Mouse (Mus musculus): ENCODE data around the gene Fam43b. TPM values are rescaled to one million over a fixed set of nuclear protein-coding genes. Genes with fewer than 3 reads are reported as not detected.
A peak's percentile ranks its signal among the peaks of the same experiment; 100 is the strongest.
"Not testable (repeated sequence)": the region's sequence is repeated elsewhere in the genome, so short reads cannot be mapped to it uniquely, and the experiment has no call there.

Fam43b gene
- polyA plus RNA-seq, 1 experiment from 2014 or later: not detected

GRCm38 (mm10) chr4:138426778-138427705 is 30.7 kb upstream of the Fam43b start:
- no peaks in the 10 kb centered on the region for H3K36me3 ChIP-seq (replicated peaks; ENCODE audit: insufficient read depth, low read length)
- 34% methylated on average over 22 of the region's 22 CpGs for WGBS (ENCODE audit: insufficient replicate concordance)
- peak; percentile 85 for ATAC-seq
- H3K9me3 ChIP-seq (ENCODE audit: low read length): no peaks in the 10 kb centered on the region
- peaks cover 6% of the 10 kb centered on the region; the same call in 1 of the 2 replicates for H3K4me1 ChIP-seq (ENCODE audit: insufficient read depth)
- H3K27ac ChIP-seq (ENCODE audit: low read depth): no peak overlapping the region
- H3K27me3 ChIP-seq (ENCODE audit: insufficient read depth, low read length): 0 out of 2 replicates have a peak, but pooled peaks cover 3% of the 10 kb centered on the region
- H3K4me3 ChIP-seq (ENCODE audit: low read depth, low read length): no peak overlapping the region
- peak; percentile 83 for DNase-seq
- H3K4me2 ChIP-seq (ENCODE audit: low read depth, low read length): peak overlapping the region; percentile 36; the same call in 1 of the 2 replicates
- TF ChIP-seq CTCF (IDR thresholded peaks at IDR 0.05; ENCODE audit: low read depth) (peak; percentile 89), EP300 (IDR thresholded peaks at IDR 0.05; ENCODE audit: low read depth) (no peak)
- no peak overlapping the region for H3K9ac ChIP-seq (replicated peaks)

GRCm38 (mm10) chr4:138425604-138426003 is 29.3 kb upstream of the Fam43b start:
- not testable (repeated sequence) for H3K4me2 ChIP-seq (ENCODE audit: low read depth, low read length); H3K27ac ChIP-seq (ENCODE audit: low read depth); DNase-seq; H3K36me3 ChIP-seq (replicated peaks; ENCODE audit: insufficient read depth, low read length); H3K4me3 ChIP-seq (ENCODE audit: low read depth, low read length); H3K27me3 ChIP-seq (ENCODE audit: insufficient read depth, low read length); H3K4me1 ChIP-seq (ENCODE audit: insufficient read depth); H3K9me3 ChIP-seq (ENCODE audit: low read length); ATAC-seq; H3K9ac ChIP-seq (replicated peaks)
- WGBS (ENCODE audit: insufficient replicate concordance): 88% methylated on average over 14 of the region's 14 CpGs

- no peaks in the 10 kb centered on the region for H3K9me3 ChIP-seq (ENCODE audit: low read length)
- no peaks in the 10 kb centered on the region for H3K36me3 ChIP-seq (replicated peaks; ENCODE audit: insufficient read depth, low read length)
- peaks cover 6% of the 10 kb centered on the region; the same call in 1 of the 2 replicates for H3K4me1 ChIP-seq (ENCODE audit: insufficient read depth)
- no peak overlapping the region for H3K27ac ChIP-seq (ENCODE audit: low read depth)
- ATAC-seq (no peak), DNase-seq (no peak)
- TF ChIP-seq EP300 (IDR thresholded peaks at IDR 0.05; ENCODE audit: low read depth): no peak
- no peak for TF ChIP-seq CTCF (IDR thresholded peaks at IDR 0.05; ENCODE audit: low read depth)
- no peaks in the 10 kb centered on the region for H3K27me3 ChIP-seq (ENCODE audit: insufficient read depth, low read length)
- WGBS (ENCODE audit: insufficient replicate concordance): 73% methylated on average over 6 of the region's 6 CpGs
- no peak overlapping the region for H3K9ac ChIP-seq (replicated peaks)
- H3K4me2 ChIP-seq (ENCODE audit: low read depth, low read length): no peak overlapping the region
- no peak overlapping the region for H3K4me3 ChIP-seq (ENCODE audit: low read depth, low read length)
Observed at GRCm38 (mm10) chr4:138425028-138425427, 28.7 kb upstream of the Fam43b start.

GRCm38 (mm10) chr4:138418340-138418957 is 22.1 kb upstream of the Fam43b start:
- H3K9me3 ChIP-seq (ENCODE audit: low read length): no peaks in the 10 kb centered on the region
- H3K9ac ChIP-seq (replicated peaks): no peak overlapping the region
- no peak overlapping the region for H3K27ac ChIP-seq (ENCODE audit: low read depth)
- H3K4me3 ChIP-seq (ENCODE audit: low read depth, low read length): no peak overlapping the region
- H3K4me2 ChIP-seq (ENCODE audit: low read depth, low read length): no peak overlapping the region
- 54% methylated on average over 11 of the region's 11 CpGs for WGBS (ENCODE audit: insufficient replicate concordance)
- TF ChIP-seq CTCF (IDR thresholded peaks at IDR 0.05; ENCODE audit: low read depth): no peak
- no peak for TF ChIP-seq EP300 (IDR thresholded peaks at IDR 0.05; ENCODE audit: low read depth)
- no peak for ATAC-seq
- H3K36me3 ChIP-seq (replicated peaks; ENCODE audit: insufficient read depth, low read length): no peaks in the 10 kb centered on the region
- DNase-seq: no peak
- H3K27me3 ChIP-seq (ENCODE audit: insufficient read depth, low read length): 0 out of 2 replicates have a peak, but pooled peaks cover 2% of the 10 kb centered on the region
- H3K4me1 ChIP-seq (ENCODE audit: insufficient read depth): no peaks in the 10 kb centered on the region

GRCm38 (mm10) chr4:138417882-138418281 is 21.6 kb upstream of the Fam43b start:
- ATAC-seq (no peak), DNase-seq (no peak)
- Histone ChIP-seq H3K27ac (ENCODE audit: low read depth) (no peak overlapping the region), H3K4me2 (ENCODE audit: low read depth, low read length) (no peak overlapping the region), H3K36me3 (replicated peaks; ENCODE audit: insufficient read depth, low read length) (no peaks in the 10 kb centered on the region), H3K4me3 (ENCODE audit: low read depth, low read length) (no peak overlapping the region), H3K9me3 (ENCODE audit: low read length) (no peaks in the 10 kb centered on the region), H3K9ac (replicated peaks) (no peak overlapping the region), H3K27me3 (ENCODE audit: insufficient read depth, low read length) (0 out of 2 replicates have a peak, but pooled peaks cover 2% of the 10 kb centered on the region), H3K4me1 (ENCODE audit: insufficient read depth) (no peaks in the 10 kb centered on the region)
- TF ChIP-seq CTCF (IDR thresholded peaks at IDR 0.05; ENCODE audit: low read depth) (no peak), EP300 (IDR thresholded peaks at IDR 0.05; ENCODE audit: low read depth) (no peak)
- WGBS (ENCODE audit: insufficient replicate concordance): 71% methylated on average over 4 of the region's 4 CpGs

GRCm38 (mm10) chr4:138416414-138416813 is 20.1 kb upstream of the Fam43b start:
- Histone ChIP-seq H3K9me3 (ENCODE audit: low read length) (no peaks in the 10 kb centered on the region), H3K27me3 (ENCODE audit: insufficient read depth, low read length) (0 out of 2 replicates have a peak, but pooled peaks cover 2% of the 10 kb centered on the region), H3K4me1 (ENCODE audit: insufficient read depth) (no peaks in the 10 kb centered on the region), H3K27ac (ENCODE audit: low read depth) (no peak overlapping the region), H3K9ac (replicated peaks) (no peak overlapping the region), H3K4me2 (ENCODE audit: low read depth, low read length) (no peak overlapping the region), H3K36me3 (replicated peaks; ENCODE audit: insufficient read depth, low read length) (no peaks in the 10 kb centered on the region), H3K4me3 (ENCODE audit: low read depth, low read length) (no peak overlapping the region)
- TF ChIP-seq EP300 (IDR thresholded peaks at IDR 0.05; ENCODE audit: low read depth) (no peak), CTCF (IDR thresholded peaks at IDR 0.05; ENCODE audit: low read depth) (0 out of 2 replicates have a peak, but pooled peaks have one; percentile 2)
- DNase-seq (no peak), ATAC-seq (no peak)
- WGBS (ENCODE audit: insufficient replicate concordance): 48% methylated on average over 5 of the region's 5 CpGs
